Mouse (Mus musculus) C2C12 (cell line): Measurements from ENCODE around the gene Olfr132.
"Not testable (repeated sequence)": the region's sequence is repeated elsewhere in the genome, so short reads cannot be mapped to it uniquely, and the experiment has no call there.

Experiments used
- CEBPB ChIP-seq: IDR thresholded peaks from one replicate; pipeline ENCODE4 v1.6.1; 2011; ENCODE audit warnings: low read depth, mild to moderate bottlenecking, control low read depth, moderate library complexity
- CTCF ChIP-seq: IDR thresholded peaks from one replicate; pipeline ENCODE4 v1.5.1; 2011; ENCODE audit not compliant: control insufficient read depth, insufficient read depth, insufficient read length
- FOSL1 ChIP-seq: IDR thresholded peaks from one replicate; pipeline ENCODE4 v1.8.0; 2011; ENCODE audit warnings: mild to moderate bottlenecking, low read length; ENCODE audit not compliant: poor library complexity, insufficient read depth, severe bottlenecking
- MAX ChIP-seq: IDR thresholded peaks from one replicate; pipeline ENCODE4 v1.6.1; 2011; ENCODE audit warnings: mild to moderate bottlenecking, control low read depth

- not testable (repeated sequence) for TF ChIP-seq CTCF, CEBPB, MAX, FOSL1
These were observed 9.0 kb downstream of the Olfr132 start for GRCm38 (mm10) chr17:38125371-38125770.
